Mouse (Mus musculus): ENCODE data around the gene Numbl. TPM values are rescaled to one million over a fixed set of nuclear protein-coding genes. Genes with fewer than 3 reads are reported as not detected.
A peak's percentile ranks its signal among the peaks of the same experiment; 100 is the strongest.

Gene Numbl
- polyA plus RNA-seq, 1 experiment from 2014 or later: 16.2 TPM

- H3K9ac ChIP-seq: no peak overlapping the region
- ATAC-seq (ENCODE audit: insufficient read depth): peak; percentile 29; the same call in 1 of the 2 replicates
- peak; percentile 55 for DNase-seq
- WGBS: 10% methylated on average over 17 of the region's 17 CpGs
- H3K27ac ChIP-seq (ENCODE audit: low read depth): peak overlapping the region; percentile 25; the same call in 1 of the 2 replicates
- H3K27me3 ChIP-seq (ENCODE audit: insufficient read depth, low read length): no peaks in the 10 kb centered on the region
- H3K4me1 ChIP-seq (ENCODE audit: insufficient read depth): 0 out of 2 replicates have a peak, but pooled peaks cover 2% of the 10 kb centered on the region
- H3K36me3 ChIP-seq (ENCODE audit: insufficient read depth): peaks cover 13% of the 10 kb centered on the region; the same call in 1 of the 2 replicates
- no peak for TF ChIP-seq CTCF (IDR thresholded peaks at IDR 0.05; ENCODE audit: low read depth)
- H3K9me3 ChIP-seq (ENCODE audit: low read depth, low read length): peaks cover 11% of the 10 kb centered on the region; the same call in 1 of the 2 replicates
- H3K4me3 ChIP-seq (ENCODE audit: low read depth, low read length): no peak overlapping the region
- peak overlapping the region; percentile 43 for H3K4me2 ChIP-seq
Observed at GRCm38 (mm10) chr7:27310306-27310705, 52.1 kb downstream of the Numbl start.

DNA sequence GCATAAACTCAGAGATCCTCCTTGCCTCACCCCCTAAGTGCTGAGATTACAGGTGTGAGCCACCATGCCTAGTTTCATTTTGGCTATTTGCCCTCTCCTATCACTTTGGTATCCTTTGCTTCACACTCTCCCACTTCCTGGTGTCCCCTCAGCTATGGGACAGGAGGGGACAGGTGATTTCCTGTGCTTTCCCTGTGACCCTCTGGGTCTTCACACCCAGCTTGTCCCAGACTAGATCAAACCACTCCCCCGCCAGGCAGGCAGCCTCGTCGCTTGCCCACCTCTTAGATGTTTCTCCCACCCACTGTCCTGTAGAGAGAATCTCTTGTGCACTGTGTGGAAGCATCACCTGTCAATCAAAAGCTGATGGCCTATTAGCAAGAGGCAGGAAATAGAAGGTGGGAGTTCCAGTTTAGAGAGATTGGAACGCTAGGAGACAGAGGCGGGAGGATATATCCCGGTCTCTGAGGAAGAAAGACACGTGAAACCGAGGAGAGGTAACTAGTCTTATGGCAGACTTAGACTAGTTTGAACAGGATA, 52.8 kb downstream of the Numbl start:
- H3K4me1 ChIP-seq (ENCODE audit: insufficient read depth): 0 out of 2 replicates have a peak, but pooled peaks cover 2% of the 10 kb centered on the region
- no peaks in the 10 kb centered on the region for H3K27me3 ChIP-seq (ENCODE audit: insufficient read depth, low read length)
- TF ChIP-seq CTCF (IDR thresholded peaks at IDR 0.05; ENCODE audit: low read depth): no peak
- H3K4me3 ChIP-seq (ENCODE audit: low read depth, low read length): no peak overlapping the region
- peaks cover 15% of the 10 kb centered on the region; the same call in 1 of the 2 replicates for H3K36me3 ChIP-seq (ENCODE audit: insufficient read depth)
- ATAC-seq (ENCODE audit: insufficient read depth): no peak
- H3K9ac ChIP-seq: no peak overlapping the region
- H3K4me2 ChIP-seq: peak overlapping the region; percentile 43; the same call in 1 of the 2 replicates
- no peak for DNase-seq
- peaks cover 11% of the 10 kb centered on the region; the same call in 1 of the 2 replicates for H3K9me3 ChIP-seq (ENCODE audit: low read depth, low read length)
- no peak overlapping the region for H3K27ac ChIP-seq (ENCODE audit: low read depth)
- 43% methylated on average over 8 of the region's 8 CpGs for WGBS

DNA sequence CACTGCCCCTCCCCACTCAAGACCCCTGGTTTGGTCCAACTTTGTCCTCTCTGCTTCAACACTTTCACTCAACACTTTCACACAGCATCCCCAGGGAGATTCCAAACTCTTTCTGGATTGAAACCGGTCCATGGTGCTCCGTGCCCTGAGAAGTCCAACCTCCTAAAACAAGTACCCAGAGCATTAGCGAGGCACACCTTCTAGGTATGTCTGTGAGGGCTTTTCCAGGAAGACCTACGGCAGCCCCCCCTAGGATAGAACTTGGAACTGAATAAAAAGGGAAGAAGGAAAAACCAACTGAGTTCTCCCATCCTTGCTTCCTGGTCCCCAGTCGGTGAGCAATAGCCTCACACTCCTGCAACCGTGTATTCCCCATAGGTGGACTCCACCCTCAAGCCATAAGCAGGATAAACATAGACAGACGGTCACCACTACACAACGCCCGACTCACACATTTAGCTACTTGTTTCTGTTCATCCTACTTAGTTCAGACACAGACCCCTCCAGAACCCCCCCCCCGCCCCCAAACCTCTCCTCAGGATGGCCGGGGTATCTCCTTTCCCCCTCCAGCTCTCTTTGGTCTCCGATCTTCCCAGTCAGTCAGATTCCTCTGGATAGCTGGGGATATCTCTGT, 53.5 kb downstream of the Numbl start:
- H3K4me3 ChIP-seq (ENCODE audit: low read depth, low read length): no peak overlapping the region
- no peak for ATAC-seq (ENCODE audit: insufficient read depth)
- no peak for TF ChIP-seq CTCF (IDR thresholded peaks at IDR 0.05; ENCODE audit: low read depth)
- 83% methylated on average over 12 of the region's 12 CpGs for WGBS
- DNase-seq: no peak
- no peak overlapping the region for H3K4me2 ChIP-seq
- peaks cover 11% of the 10 kb centered on the region; the same call in 1 of the 2 replicates for H3K9me3 ChIP-seq (ENCODE audit: low read depth, low read length)
- H3K4me1 ChIP-seq (ENCODE audit: insufficient read depth): 0 out of 2 replicates have a peak, but pooled peaks cover 2% of the 10 kb centered on the region
- H3K9ac ChIP-seq: no peak overlapping the region
- H3K36me3 ChIP-seq (ENCODE audit: insufficient read depth): peaks cover 15% of the 10 kb centered on the region; the same call in 1 of the 2 replicates
- H3K27me3 ChIP-seq (ENCODE audit: insufficient read depth, low read length): no peaks in the 10 kb centered on the region
- no peak overlapping the region for H3K27ac ChIP-seq (ENCODE audit: low read depth)

DNA sequence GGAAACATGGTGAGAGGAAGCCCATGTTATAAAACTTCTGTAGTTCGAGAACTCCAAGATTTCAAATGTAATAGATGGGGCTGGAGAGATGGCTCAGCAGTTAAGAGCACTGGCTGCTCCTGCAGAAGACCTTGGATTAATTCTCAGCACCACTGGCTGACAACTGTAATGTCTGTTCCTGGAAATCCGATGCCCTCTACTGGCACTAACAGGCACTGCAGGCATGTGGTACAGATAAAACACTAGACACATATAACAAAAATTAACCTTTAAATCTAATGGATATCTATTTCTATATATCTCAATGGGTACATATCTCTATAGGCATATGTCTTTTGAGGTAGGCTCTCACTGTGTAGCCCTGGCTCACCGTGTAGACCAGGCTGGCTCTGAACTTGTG, 56.2 kb downstream of the Numbl start:
- H3K9me3 ChIP-seq (ENCODE audit: low read depth, low read length): peaks cover 11% of the 10 kb centered on the region; the same call in 1 of the 2 replicates
- no peak overlapping the region for H3K9ac ChIP-seq
- 92% methylated on average over 3 of the region's 3 CpGs for WGBS
- peaks cover 24% of the 10 kb centered on the region; the same call in 1 of the 2 replicates for H3K36me3 ChIP-seq (ENCODE audit: insufficient read depth)
- no peak for DNase-seq
- no peak overlapping the region for H3K4me3 ChIP-seq (ENCODE audit: low read depth, low read length)
- no peak overlapping the region for H3K27ac ChIP-seq (ENCODE audit: low read depth)
- H3K4me1 ChIP-seq (ENCODE audit: insufficient read depth): no peaks in the 10 kb centered on the region
- ATAC-seq (ENCODE audit: insufficient read depth): no peak
- no peaks in the 10 kb centered on the region for H3K27me3 ChIP-seq (ENCODE audit: insufficient read depth, low read length)
- no peak overlapping the region for H3K4me2 ChIP-seq
- peak; percentile 38 for TF ChIP-seq CTCF (IDR thresholded peaks at IDR 0.05; ENCODE audit: low read depth)

GRCm38 (mm10) chr7:27315958-27316357, 57.7 kb downstream of the Numbl start:
- WGBS: 41% methylated on average over 7 of the region's 7 CpGs
- H3K36me3 ChIP-seq (ENCODE audit: insufficient read depth): peaks cover 28% of the 10 kb centered on the region
- H3K27me3 ChIP-seq (ENCODE audit: insufficient read depth, low read length): no peaks in the 10 kb centered on the region
- no peak overlapping the region for H3K4me2 ChIP-seq
- no peak overlapping the region for H3K9ac ChIP-seq
- no peak for TF ChIP-seq CTCF (IDR thresholded peaks at IDR 0.05; ENCODE audit: low read depth)
- ATAC-seq (ENCODE audit: insufficient read depth) (no peak), DNase-seq (no peak)
- no peaks in the 10 kb centered on the region for H3K4me1 ChIP-seq (ENCODE audit: insufficient read depth)
- H3K9me3 ChIP-seq (ENCODE audit: low read depth, low read length): peaks cover 11% of the 10 kb centered on the region; the same call in 1 of the 2 replicates
- H3K4me3 ChIP-seq (ENCODE audit: low read depth, low read length): no peak overlapping the region
- no peak overlapping the region for H3K27ac ChIP-seq (ENCODE audit: low read depth)

GRCm38 (mm10) chr7:27319411-27319810, 61.2 kb downstream of the Numbl start:
- Histone ChIP-seq H3K36me3 (ENCODE audit: insufficient read depth) (peaks cover 41% of the 10 kb centered on the region), H3K4me3 (ENCODE audit: low read depth, low read length) (no peak overlapping the region), H3K9me3 (ENCODE audit: low read depth, low read length) (no peaks in the 10 kb centered on the region; the same call in 1 of the 2 replicates), H3K27ac (ENCODE audit: low read depth) (no peak overlapping the region), H3K27me3 (ENCODE audit: insufficient read depth, low read length) (no peaks in the 10 kb centered on the region), H3K4me2 (no peak overlapping the region), H3K9ac (no peak overlapping the region), H3K4me1 (ENCODE audit: insufficient read depth) (no peaks in the 10 kb centered on the region)
- no peak for TF ChIP-seq CTCF (IDR thresholded peaks at IDR 0.05; ENCODE audit: low read depth)
- no peak for ATAC-seq (ENCODE audit: insufficient read depth)
- 88% methylated on average over 22 of the region's 22 CpGs for WGBS
- no peak for DNase-seq

DNA sequence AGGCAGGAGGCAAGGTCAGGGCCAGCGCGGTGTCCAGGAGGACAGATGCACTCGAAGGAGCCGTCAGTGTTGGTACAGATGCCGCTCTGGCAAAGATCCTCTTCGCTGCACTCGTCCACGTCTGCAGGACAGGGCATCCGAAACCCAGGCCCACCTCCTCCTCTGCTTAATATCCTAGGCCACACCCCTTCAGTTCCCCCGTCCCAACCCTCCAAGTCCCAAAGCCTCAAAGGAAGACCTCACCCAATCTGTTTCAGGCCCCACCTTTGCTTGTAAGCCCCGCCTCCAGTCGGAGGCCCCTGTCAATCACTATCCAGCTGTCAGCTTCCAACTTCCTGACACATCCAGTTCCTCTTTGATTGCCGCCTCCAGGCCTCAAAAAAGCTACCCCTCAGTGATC, 64.1 kb downstream of the Numbl start:
- Histone ChIP-seq H3K27ac (ENCODE audit: low read depth) (no peak overlapping the region), H3K4me2 (no peak overlapping the region), H3K27me3 (ENCODE audit: insufficient read depth, low read length) (peaks cover 18% of the 10 kb centered on the region), H3K9me3 (ENCODE audit: low read depth, low read length) (no peaks in the 10 kb centered on the region), H3K36me3 (ENCODE audit: insufficient read depth) (peaks cover 41% of the 10 kb centered on the region), H3K4me1 (ENCODE audit: insufficient read depth) (peaks cover 13% of the 10 kb centered on the region; the same call in 1 of the 2 replicates), H3K4me3 (ENCODE audit: low read depth, low read length) (no peak overlapping the region), H3K9ac (no peak overlapping the region)
- ATAC-seq (ENCODE audit: insufficient read depth) (no peak), DNase-seq (no peak)
- 23% methylated on average over 13 of the region's 13 CpGs for WGBS
- no peak for TF ChIP-seq CTCF (IDR thresholded peaks at IDR 0.05; ENCODE audit: low read depth)
